Mouse (Mus musculus): ENCODE results near the gene Rnpepl1. TPM values are rescaled to one million over a fixed set of nuclear protein-coding genes. Genes with fewer than 3 reads are reported as not detected.
"Not testable (repeated sequence)": the region's sequence is repeated elsewhere in the genome, so short reads cannot be mapped to it uniquely, and the experiment has no call there.

Gene Rnpepl1
- polyA plus RNA-seq, 1 experiment from 2014 or later = 29.8 TPM

- no peak within 1 kb of the TSS for H3K4me2 ChIP-seq
- no peak within 1 kb of the TSS for H3K9ac ChIP-seq (replicated peaks)
- no peaks in the 10 kb centered on the region for H3K27me3 ChIP-seq (replicated peaks)
- H3K9me3 ChIP-seq (replicated peaks) = no peaks in the 10 kb centered on the region
- ATAC-seq (ENCODE audit: low FRiP score) = no peak
- 83% methylated on average over 5 of the region's 5 CpGs for WGBS
- H3K27ac ChIP-seq (replicated peaks) = no peak within 1 kb of the TSS
- H3K4me3 ChIP-seq (replicated peaks) = no peak within 1 kb of the TSS
- no peaks in the 10 kb centered on the region for H3K4me1 ChIP-seq
- H3K36me3 ChIP-seq = peaks cover 42% of the 10 kb centered on the region
Observed at GRCm38 (mm10) chr1:92950607-92951006, 40.0 kb downstream of the Rnpepl1 start, which contains the start of gene Gpr35. Gene Gpr35, plus strand, starts transcription at chr1:92950865.

GRCm38 (mm10) chr1:92953641-92954040 is 43.1 kb downstream of the Rnpepl1 start:
- Histone ChIP-seq H3K4me2 (no peak overlapping the region), H3K4me3 (replicated peaks) (no peak overlapping the region), H3K9ac (replicated peaks) (no peak overlapping the region), H3K9me3 (replicated peaks) (no peaks in the 10 kb centered on the region), H3K27me3 (replicated peaks) (no peaks in the 10 kb centered on the region), H3K4me1 (no peaks in the 10 kb centered on the region), H3K27ac (replicated peaks) (no peak overlapping the region), H3K36me3 (peaks cover 12% of the 10 kb centered on the region)
- 74% methylated on average over 2 of the region's 2 CpGs for WGBS
- ATAC-seq (ENCODE audit: low FRiP score) = no peak

GRCm38 (mm10) chr1:92956571-92957335 is 46.2 kb downstream of the Rnpepl1 start:
- not testable (repeated sequence) for ATAC-seq (ENCODE audit: low FRiP score); H3K4me3 ChIP-seq (replicated peaks); H3K27me3 ChIP-seq (replicated peaks); H3K36me3 ChIP-seq; H3K27ac ChIP-seq (replicated peaks); H3K9me3 ChIP-seq (replicated peaks); H3K4me1 ChIP-seq; H3K9ac ChIP-seq (replicated peaks)
- WGBS = 11% methylated on average over 11 of the region's 11 CpGs
- H3K4me2 ChIP-seq = peak overlapping the region; percentile 40

GRCm38 (mm10) chr1:92958999-92959398 is 48.4 kb downstream of the Rnpepl1 start:
- no peak overlapping the region for H3K27ac ChIP-seq (replicated peaks)
- H3K9me3 ChIP-seq (replicated peaks) = no peaks in the 10 kb centered on the region
- no peaks in the 10 kb centered on the region for H3K36me3 ChIP-seq
- no peak overlapping the region for H3K4me2 ChIP-seq
- 82% methylated on average over 1 of the region's 1 CpGs for WGBS
- H3K27me3 ChIP-seq (replicated peaks) = no peaks in the 10 kb centered on the region
- no peaks in the 10 kb centered on the region for H3K4me1 ChIP-seq
- H3K9ac ChIP-seq (replicated peaks) = no peak overlapping the region
- no peak overlapping the region for H3K4me3 ChIP-seq (replicated peaks)
- no peak for ATAC-seq (ENCODE audit: low FRiP score)

- WGBS = 92% methylated on average over 6 of the region's 6 CpGs
Observed at GRCm38 (mm10) chr1:92970791-92971190, 60.2 kb downstream of the Rnpepl1 start.

GRCm38 (mm10) chr1:92971879-92972795 is 61.6 kb downstream of the Rnpepl1 start:
- Histone ChIP-seq H3K27me3 (replicated peaks) (no peaks in the 10 kb centered on the region), H3K36me3 (no peaks in the 10 kb centered on the region), H3K4me3 (replicated peaks) (no peak overlapping the region), H3K4me2 (no peak overlapping the region), H3K27ac (replicated peaks) (no peak overlapping the region), H3K9ac (replicated peaks) (no peak overlapping the region), H3K4me1 (no peaks in the 10 kb centered on the region), H3K9me3 (replicated peaks) (no peaks in the 10 kb centered on the region)
- 88% methylated on average over 7 of the region's 7 CpGs for whole genome bisulfite sequencing
- no peak for ATAC-seq (ENCODE audit: low FRiP score)

More at GRCm38 (mm10) chr1:92970791-92971190, 60.2 kb downstream of the Rnpepl1 start:
- H3K9ac ChIP-seq (replicated peaks); H3K9me3 ChIP-seq (replicated peaks); H3K4me2 ChIP-seq; H3K4me3 ChIP-seq (replicated peaks); ATAC-seq (ENCODE audit: low FRiP score); H3K4me1 ChIP-seq; H3K36me3 ChIP-seq; H3K27ac ChIP-seq (replicated peaks); H3K27me3 ChIP-seq (replicated peaks): not testable (repeated sequence)

GRCm38 (mm10) chr1:92972854-92973253 is 62.3 kb downstream of the Rnpepl1 start:
- Histone ChIP-seq H3K9ac (replicated peaks) (no peak overlapping the region), H3K36me3 (no peaks in the 10 kb centered on the region), H3K4me3 (replicated peaks) (no peak overlapping the region), H3K4me1 (no peaks in the 10 kb centered on the region), H3K27ac (replicated peaks) (no peak overlapping the region), H3K9me3 (replicated peaks) (no peaks in the 10 kb centered on the region), H3K27me3 (replicated peaks) (no peaks in the 10 kb centered on the region), H3K4me2 (no peak overlapping the region)
- no peak for ATAC-seq (ENCODE audit: low FRiP score)
- 65% methylated on average over 1 of the region's 1 CpGs for WGBS

Other genes starting within 250 kb of the Rnpepl1 start
- gene Gpc1, start 79.1 kb upstream of the Rnpepl1 start, polyA plus RNA-seq (2015; fragmentation: Nextera tagmentation; extraction: Ambion mirVana) = 63.1 and 64.6 TPM in 2 replicates
- gene Ankmy1, start 7.9 kb upstream of the Rnpepl1 start, polyA plus RNA-seq (2015; fragmentation: Nextera tagmentation; extraction: Ambion mirVana) = 0.69 and 1.3 TPM in 2 replicates
- 17.2 and 17.9 TPM in 2 replicates for gene Dusp28, start 3.8 kb upstream of the Rnpepl1 start, polyA plus RNA-seq (2015; fragmentation: Nextera tagmentation; extraction: Ambion mirVana)
- gene Capn10, start 23.6 kb downstream of the Rnpepl1 start, polyA plus RNA-seq (2015; fragmentation: Nextera tagmentation; extraction: Ambion mirVana) = 55.4 and 60.8 TPM in 2 replicates
- gene Gpr35, start 40.1 kb downstream of the Rnpepl1 start, polyA plus RNA-seq (2015; fragmentation: Nextera tagmentation; extraction: Ambion mirVana) = 0.64 and 1.0 TPM in 2 replicates
- not detected in 2 replicates for gene Aqp12, start 95.6 kb downstream of the Rnpepl1 start, polyA plus RNA-seq (2015; fragmentation: Nextera tagmentation; extraction: Ambion mirVana)
- gene Kif1a, start 191.2 kb downstream of the Rnpepl1 start, polyA plus RNA-seq (2015; fragmentation: Nextera tagmentation; extraction: Ambion mirVana) = 433 and 485 TPM in 2 replicates
- not detected in 2 replicates for gene Agxt, start 224.5 kb downstream of the Rnpepl1 start, polyA plus RNA-seq (2015; fragmentation: Nextera tagmentation; extraction: Ambion mirVana)

Measured in neural tube, embryonic 15.5 days (tissue).